Mouse (Mus musculus) small intestine, adult 2 months (tissue): ENCODE measurements at regions not wholly inside any gene's neighbourhood (a gene's known extent, or its start where the extent isn't known, plus 50 kb on each side); places are given as distances from the start of the nearest gene placed in this dataset.

Experiments used
- CTCF ChIP-seq: fragments of 200-500 bp; IDR thresholded peaks from 2 replicates; pipeline ENCODE4 v1.5.1; 2012; ENCODE audit warnings: low read depth, mild to moderate bottlenecking, control low read depth, inconsistent platforms, low read length, moderate library complexity, mixed read lengths; ENCODE audit not compliant: insufficient replicate concordance, insufficient read length; ENCODE audit errors: extremely low read depth
- POLR2A ChIP-seq: fragments of 200-500 bp; IDR thresholded peaks from 2 replicates; pipeline ENCODE4 v1.6.1; 2012; ENCODE audit warnings: low read depth, mild to moderate bottlenecking, control low read depth, inconsistent platforms, low read length, moderate library complexity

- no peak for TF ChIP-seq POLR2A
- TF ChIP-seq CTCF, result no peak
Measured at GRCm38 (mm10) chr11:82571525-82571924, 182.8 kb downstream of the Tmem132e start.
